Mouse (Mus musculus): ENCODE results near the gene Otos. TPM values are rescaled to one million over a fixed set of nuclear protein-coding genes. Genes with fewer than 3 reads are reported as not detected.

The Otos gene
- polyA plus RNA-seq, 1 experiment from 2014 or later, result 0.17 TPM

DNA sequence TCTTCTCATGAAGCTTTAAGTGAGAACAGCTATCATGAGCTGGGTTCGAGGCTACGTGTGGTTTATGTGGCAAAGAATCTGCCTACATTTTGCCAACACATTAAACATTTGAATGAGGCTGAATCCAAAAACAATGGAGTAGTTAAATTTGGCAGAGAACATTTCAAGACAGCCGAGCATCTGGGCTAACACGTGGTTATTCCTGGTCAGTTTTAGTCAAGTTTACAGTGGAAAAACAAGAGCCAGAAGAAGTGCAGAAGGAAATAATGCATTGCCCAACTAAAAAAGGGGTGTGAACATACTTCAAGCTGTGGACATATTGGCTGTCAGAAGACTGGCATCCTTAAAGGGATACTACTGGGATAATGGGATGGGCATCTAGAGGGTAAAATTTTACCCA is 22.7 kb upstream of the Otos start:
- WGBS, result 78% methylated on average over 4 of the region's 4 CpGs
- no peak for ATAC-seq (ENCODE audit: insufficient number of reproducible peaks, insufficient read depth, low FRiP score, low TSS enrichment)
- H3K27me3 ChIP-seq, result no peaks in the 10 kb centered on the region

GRCm38 (mm10) chr1:92669430-92669829 is 20.8 kb upstream of the Otos start:
- WGBS, result 92% methylated on average over 3 of the region's 3 CpGs
- Histone ChIP-seq H3K27me3 (no peaks in the 10 kb centered on the region), H3K27ac (no peak overlapping the region), H3K4me2 (replicated peaks) (no peak overlapping the region), H3K4me3 (no peak overlapping the region), H3K36me3 (no peaks in the 10 kb centered on the region), H3K4me1 (no peaks in the 10 kb centered on the region), H3K9me3 (no peaks in the 10 kb centered on the region), H3K9ac (no peak overlapping the region)
- no peak for ATAC-seq (ENCODE audit: insufficient number of reproducible peaks, insufficient read depth, low FRiP score, low TSS enrichment)

More for the DNA sequence above, 22.7 kb upstream of the Otos start:
- Histone ChIP-seq H3K4me3 (no peak overlapping the region), H3K36me3 (no peaks in the 10 kb centered on the region), H3K9ac (no peak overlapping the region), H3K4me2 (replicated peaks) (no peak overlapping the region), H3K4me1 (no peaks in the 10 kb centered on the region), H3K9me3 (no peaks in the 10 kb centered on the region), H3K27ac (no peak overlapping the region)

GRCm38 (mm10) chr1:92667106-92667505 is 18.5 kb upstream of the Otos start:
- Histone ChIP-seq H3K27ac (no peak overlapping the region), H3K9ac (no peak overlapping the region), H3K36me3 (no peaks in the 10 kb centered on the region), H3K27me3 (no peaks in the 10 kb centered on the region), H3K4me1 (no peaks in the 10 kb centered on the region), H3K9me3 (no peaks in the 10 kb centered on the region), H3K4me3 (no peak overlapping the region), H3K4me2 (replicated peaks) (no peak overlapping the region)
- no peak for ATAC-seq (ENCODE audit: insufficient number of reproducible peaks, insufficient read depth, low FRiP score, low TSS enrichment)
- WGBS, result 79% methylated on average over 6 of the region's 6 CpGs

- H3K27me3 ChIP-seq, result no peaks in the 10 kb centered on the region
- H3K9me3 ChIP-seq, result no peaks in the 10 kb centered on the region
- no peaks in the 10 kb centered on the region for H3K4me1 ChIP-seq
- no peak overlapping the region for H3K9ac ChIP-seq
- no peak for ATAC-seq (ENCODE audit: insufficient number of reproducible peaks, insufficient read depth, low FRiP score, low TSS enrichment)
- 66% methylated on average over 5 of the region's 5 CpGs for WGBS
- H3K27ac ChIP-seq, result no peak overlapping the region
- no peak overlapping the region for H3K4me3 ChIP-seq
- no peaks in the 10 kb centered on the region for H3K36me3 ChIP-seq
- H3K4me2 ChIP-seq (replicated peaks), result no peak overlapping the region
Measured at GRCm38 (mm10) chr1:92659392-92659791, 10.8 kb upstream of the Otos start.

DNA sequence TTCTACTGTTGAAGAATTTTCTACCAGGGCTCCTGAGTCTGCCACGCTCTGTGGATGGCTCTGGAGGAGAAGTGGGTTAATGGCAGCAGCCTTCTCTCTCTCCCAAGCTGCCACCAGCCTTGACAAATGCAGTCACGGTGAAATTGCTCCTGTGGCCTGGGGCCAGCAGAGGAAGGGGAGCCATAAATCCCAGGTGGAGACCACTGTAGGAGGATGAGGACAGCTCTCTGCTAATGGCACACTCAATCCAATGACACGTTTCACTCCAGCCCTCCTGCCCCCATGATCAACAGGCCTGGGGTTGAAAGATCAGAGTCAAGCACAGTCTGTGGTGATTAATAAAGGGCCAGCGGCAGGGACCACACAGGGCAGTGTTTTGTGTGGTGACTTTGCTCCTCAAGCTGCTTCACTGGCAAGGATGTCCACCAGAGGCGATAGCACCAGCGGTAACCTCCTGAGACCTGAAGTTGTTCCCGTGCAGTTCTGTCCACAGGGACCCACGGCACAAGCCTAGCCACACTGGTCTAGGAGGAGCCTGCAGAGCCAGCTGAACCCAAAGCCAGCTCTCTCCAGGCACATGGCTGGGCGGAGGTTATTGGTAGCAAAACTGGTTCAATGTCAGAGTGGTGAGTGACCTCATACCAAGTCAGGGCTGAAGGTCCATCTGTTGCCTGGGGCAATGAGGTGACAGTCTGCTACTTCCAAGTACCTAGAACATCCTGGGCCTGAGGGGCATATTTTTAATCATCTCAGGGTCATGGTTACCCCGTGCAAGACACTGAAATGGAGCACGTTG is 8.6 kb upstream of the Otos start:
- WGBS, result 76% methylated on average over 11 of the region's 11 CpGs
- no peak for ATAC-seq (ENCODE audit: insufficient number of reproducible peaks, insufficient read depth, low FRiP score, low TSS enrichment)

DNA sequence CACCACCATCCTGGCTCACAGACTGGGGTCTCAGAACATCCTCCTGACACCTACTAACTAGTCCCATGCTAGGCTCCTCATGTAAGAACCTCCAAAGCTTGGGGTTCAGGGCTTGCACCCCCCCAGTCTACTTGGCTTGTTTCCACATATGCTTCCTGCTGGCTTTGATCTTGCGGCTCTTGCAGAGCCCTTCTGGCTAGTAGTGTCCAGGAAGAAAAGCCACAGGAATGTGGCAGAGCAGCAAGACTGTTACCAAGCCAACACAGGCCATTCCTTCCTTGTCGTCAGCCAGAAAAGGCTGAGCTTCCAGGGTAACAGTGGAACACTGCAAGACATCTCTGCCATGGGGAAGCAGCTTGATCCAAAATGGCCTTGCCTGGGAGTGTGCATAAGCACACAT is 6.0 kb upstream of the Otos start:
- no peak overlapping the region for H3K4me2 ChIP-seq (replicated peaks)
- WGBS, result 65% methylated on average over 2 of the region's 2 CpGs
- no peak overlapping the region for H3K27ac ChIP-seq
- no peaks in the 10 kb centered on the region for H3K9me3 ChIP-seq
- H3K4me1 ChIP-seq, result no peaks in the 10 kb centered on the region
- no peak overlapping the region for H3K9ac ChIP-seq
- H3K4me3 ChIP-seq, result no peak overlapping the region
- H3K36me3 ChIP-seq, result no peaks in the 10 kb centered on the region
- no peak for ATAC-seq (ENCODE audit: insufficient number of reproducible peaks, insufficient read depth, low FRiP score, low TSS enrichment)
- H3K27me3 ChIP-seq, result no peaks in the 10 kb centered on the region

More for the DNA sequence above, 8.6 kb upstream of the Otos start:
- Histone ChIP-seq H3K9me3 (no peaks in the 10 kb centered on the region), H3K4me3 (no peak overlapping the region), H3K4me1 (no peaks in the 10 kb centered on the region), H3K36me3 (no peaks in the 10 kb centered on the region), H3K4me2 (replicated peaks) (no peak overlapping the region), H3K9ac (no peak overlapping the region), H3K27me3 (no peaks in the 10 kb centered on the region), H3K27ac (no peak overlapping the region)

DNA sequence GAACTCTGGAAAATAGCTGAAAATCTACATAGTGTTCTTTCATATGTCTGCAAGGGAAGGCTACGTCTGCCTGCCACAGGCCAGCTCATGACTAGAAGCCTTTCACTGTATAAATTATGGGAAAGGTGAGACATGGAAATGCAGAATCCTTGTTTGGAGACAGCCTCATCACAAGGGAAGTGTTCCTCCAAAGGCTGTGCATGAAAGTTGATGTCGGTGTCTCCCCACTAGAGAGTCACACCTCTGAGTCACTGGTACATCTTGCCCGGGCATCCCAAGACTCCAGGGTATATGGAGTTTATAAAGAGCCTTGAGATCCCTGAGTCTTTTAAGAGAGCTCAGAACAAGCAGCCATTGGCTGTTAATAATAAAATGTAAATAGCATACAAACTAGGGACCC is 4.5 kb upstream of the Otos start:
- H3K9ac ChIP-seq, result no peak overlapping the region
- H3K36me3 ChIP-seq, result no peaks in the 10 kb centered on the region
- no peak for ATAC-seq (ENCODE audit: insufficient number of reproducible peaks, insufficient read depth, low FRiP score, low TSS enrichment)
- WGBS, result 83% methylated on average over 3 of the region's 3 CpGs
- H3K4me2 ChIP-seq (replicated peaks), result no peak overlapping the region
- H3K27ac ChIP-seq, result no peak overlapping the region
- H3K4me1 ChIP-seq, result no peaks in the 10 kb centered on the region
- H3K9me3 ChIP-seq, result no peaks in the 10 kb centered on the region
- H3K27me3 ChIP-seq, result no peaks in the 10 kb centered on the region
- no peak overlapping the region for H3K4me3 ChIP-seq

GRCm38 (mm10) chr1:92651467-92651866 is 2.8 kb upstream of the Otos start:
- H3K4me3 ChIP-seq, result no peak overlapping the region
- 61% methylated on average over 3 of the region's 3 CpGs for WGBS
- H3K36me3 ChIP-seq, result no peaks in the 10 kb centered on the region
- no peaks in the 10 kb centered on the region for H3K27me3 ChIP-seq
- H3K4me2 ChIP-seq (replicated peaks), result no peak overlapping the region
- H3K9ac ChIP-seq, result no peak overlapping the region
- no peak for ATAC-seq (ENCODE audit: insufficient number of reproducible peaks, insufficient read depth, low FRiP score, low TSS enrichment)
- H3K27ac ChIP-seq, result no peak overlapping the region
- H3K4me1 ChIP-seq, result no peaks in the 10 kb centered on the region
- H3K9me3 ChIP-seq, result no peaks in the 10 kb centered on the region

DNA sequence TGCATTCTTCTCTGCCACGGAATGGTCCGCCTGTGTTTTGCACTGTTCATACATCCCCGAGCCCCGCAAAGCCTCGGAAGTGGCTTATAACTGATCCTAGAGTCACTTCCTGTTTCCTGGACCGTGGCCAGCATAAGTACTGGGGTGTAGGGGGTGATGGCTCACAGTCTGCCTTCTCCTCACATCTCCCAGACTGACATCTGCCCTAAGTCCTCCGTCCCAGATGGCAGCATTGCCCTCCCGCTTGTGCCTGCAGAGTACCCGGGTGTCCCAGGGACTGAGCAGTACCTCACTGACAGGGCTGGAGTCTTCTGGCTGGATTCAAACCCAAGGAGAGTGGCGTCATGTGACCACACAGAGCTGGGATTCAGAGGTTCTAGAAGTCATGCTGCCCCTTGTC is 444 bp downstream of the Otos start:
- no peak; the same call in 1 of the 2 replicates for ATAC-seq (ENCODE audit: insufficient number of reproducible peaks, insufficient read depth, low FRiP score, low TSS enrichment)
- no peaks in the 10 kb centered on the region for H3K9me3 ChIP-seq
- H3K4me2 ChIP-seq (replicated peaks), result no peak overlapping the region
- 0 out of 2 replicates have a peak, but pooled peaks cover 6% of the 10 kb centered on the region for H3K27me3 ChIP-seq
- no peak overlapping the region for H3K9ac ChIP-seq
- 48% methylated on average over 10 of the region's 10 CpGs for WGBS
- H3K36me3 ChIP-seq, result no peaks in the 10 kb centered on the region
- no peak overlapping the region for H3K27ac ChIP-seq
- H3K4me1 ChIP-seq, result no peaks in the 10 kb centered on the region
- H3K4me3 ChIP-seq, result no peak overlapping the region

DNA sequence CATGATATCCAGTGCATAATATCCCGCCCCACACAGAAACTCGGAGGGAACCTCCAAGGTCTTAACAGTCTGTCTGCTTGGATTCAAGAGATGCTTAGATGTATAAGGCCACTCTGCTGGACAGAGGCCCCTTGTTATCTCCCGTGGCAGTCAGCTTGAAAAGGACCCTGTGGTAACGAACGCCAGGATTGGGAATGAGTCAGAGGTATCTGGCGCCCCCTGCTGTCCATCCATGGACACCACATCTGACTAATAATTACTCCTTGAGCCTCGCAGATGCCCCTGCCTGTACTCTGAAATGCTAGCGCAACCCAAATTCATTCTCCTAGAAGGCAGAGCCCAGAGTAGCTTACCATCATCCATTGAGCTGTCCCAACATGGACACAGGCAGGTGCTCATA is 889 bp downstream of the Otos start:
- Histone ChIP-seq H3K9me3 (no peaks in the 10 kb centered on the region), H3K4me1 (no peaks in the 10 kb centered on the region), H3K9ac (no peak overlapping the region), H3K27ac (no peak overlapping the region), H3K4me3 (no peak overlapping the region), H3K27me3 (0 out of 2 replicates have a peak, but pooled peaks cover 6% of the 10 kb centered on the region), H3K4me2 (replicated peaks) (no peak overlapping the region), H3K36me3 (no peaks in the 10 kb centered on the region)
- ATAC-seq (ENCODE audit: insufficient number of reproducible peaks, insufficient read depth, low FRiP score, low TSS enrichment), result no peak
- 8% methylated on average over 8 of the region's 8 CpGs for WGBS

- H3K9me3 ChIP-seq, result no peaks in the 10 kb centered on the region
- no peak overlapping the region for H3K4me2 ChIP-seq (replicated peaks)
- H3K4me3 ChIP-seq, result no peak overlapping the region
- WGBS, result 73% methylated on average over 4 of the region's 4 CpGs
- H3K27ac ChIP-seq, result no peak overlapping the region
- 0 out of 2 replicates have a peak, but pooled peaks cover 6% of the 10 kb centered on the region for H3K27me3 ChIP-seq
- no peak for ATAC-seq (ENCODE audit: insufficient number of reproducible peaks, insufficient read depth, low FRiP score, low TSS enrichment)
- H3K4me1 ChIP-seq, result 0 out of 2 replicates have a peak, but pooled peaks cover 3% of the 10 kb centered on the region
- no peaks in the 10 kb centered on the region for H3K36me3 ChIP-seq
- no peak overlapping the region for H3K9ac ChIP-seq
Measured at GRCm38 (mm10) chr1:92647026-92647425, 1.6 kb downstream of the Otos start.

DNA sequence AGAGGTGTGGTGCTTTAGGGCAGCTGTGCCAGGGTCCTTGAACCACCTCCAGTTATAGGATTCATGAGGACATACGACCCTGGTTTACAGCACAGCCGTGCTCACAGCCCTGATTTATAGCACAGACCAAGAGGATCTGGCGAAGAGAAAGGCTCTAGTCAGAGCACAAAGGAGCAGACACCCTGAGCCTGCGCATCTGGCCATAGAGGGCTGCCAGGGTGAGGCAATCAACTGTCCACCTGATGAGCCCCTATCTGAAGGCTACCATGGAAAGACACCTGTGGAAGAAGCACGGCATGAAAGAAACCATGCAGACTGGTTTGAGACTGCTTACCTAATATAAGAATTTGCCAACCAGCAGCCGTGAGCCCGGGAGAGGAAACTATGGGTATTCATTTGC is 2.0 kb downstream of the Otos start:
- Histone ChIP-seq H3K4me1 (0 out of 2 replicates have a peak, but pooled peaks cover 3% of the 10 kb centered on the region), H3K4me3 (no peak overlapping the region), H3K9ac (no peak overlapping the region), H3K9me3 (no peaks in the 10 kb centered on the region), H3K27me3 (0 out of 2 replicates have a peak, but pooled peaks cover 6% of the 10 kb centered on the region), H3K36me3 (no peaks in the 10 kb centered on the region), H3K4me2 (replicated peaks) (no peak overlapping the region), H3K27ac (no peak overlapping the region)
- ATAC-seq (ENCODE audit: insufficient number of reproducible peaks, insufficient read depth, low FRiP score, low TSS enrichment), result no peak
- 79% methylated on average over 7 of the region's 7 CpGs for WGBS
